Mouse (Mus musculus) myocyte (in vitro differentiated cells): ENCODE results near the gene Hoxa3. TPM values are rescaled to one million over a fixed set of nuclear protein-coding genes. Genes with fewer than 3 reads are reported as not detected.
A peak's percentile ranks its signal among the peaks of the same experiment; 100 is the strongest.

Experiments used
- H3K27me3 ChIP-seq: one replicate; pipeline ENCODE4 v1.6.1; 2011; ENCODE audit not compliant: control insufficient read depth, insufficient read depth, insufficient read length
- H3K36me3 ChIP-seq: one replicate; pipeline ENCODE4 v1.6.1; 2011; ENCODE audit not compliant: control insufficient read depth, insufficient read depth
- H3K4me2 ChIP-seq: one replicate; pipeline ENCODE4 v1.6.1; 2011; ENCODE audit warnings: low read depth, control low read depth
- H3K4me3 ChIP-seq: one replicate; pipeline ENCODE4 v1.5.1; 2011; ENCODE audit warnings: mild to moderate bottlenecking, control low read depth, moderate library complexity
- H3K79me2 ChIP-seq: one replicate; pipeline ENCODE4 v1.6.1; 2011; ENCODE audit not compliant: control insufficient read depth, insufficient read depth
- H3ac ChIP-seq: one replicate; pipeline ENCODE4 v1.6.1; 2011; ENCODE audit not compliant: control insufficient read depth, insufficient read length
- CEBPB ChIP-seq: IDR thresholded peaks from 2 replicates; pipeline ENCODE4 v1.6.1; 2011; ENCODE audit warnings: mild to moderate bottlenecking, moderate library complexity; ENCODE audit not compliant: poor library complexity, insufficient read depth, severe bottlenecking
- E2F4 ChIP-seq: IDR thresholded peaks from one replicate; pipeline ENCODE4 v1.6.1; 2011; ENCODE audit warnings: mild to moderate bottlenecking, control low read depth, moderate library complexity; ENCODE audit not compliant: insufficient read depth
- MAX ChIP-seq: IDR thresholded peaks from one replicate; pipeline ENCODE4 v1.6.1; 2011; ENCODE audit warnings: low read depth, mild to moderate bottlenecking, control low read depth
- MYOD1 ChIP-seq, 3 experiments: IDR thresholded peaks; one replicate each; pipeline ENCODE4 v1.6.1; 2011; ENCODE audit warnings: control low read depth in 2 of 3, low read depth in 2 of 3, mild to moderate bottlenecking in 2 of 3, moderate library complexity in 1 of 3; ENCODE audit not compliant: insufficient read length in 2 of 3, control insufficient read depth in 1 of 3
- MYOG ChIP-seq, 3 experiments: IDR thresholded peaks; one replicate each; pipeline ENCODE4 v1.6.1; 2011; ENCODE audit warnings: control low read depth in 2 of 3, low read depth in 2 of 3, mild to moderate bottlenecking in 2 of 3; ENCODE audit not compliant: insufficient read length in 2 of 3, control insufficient read depth in 1 of 3, insufficient read depth in 1 of 3
- POLR2A ChIP-seq: IDR thresholded peaks from one replicate; pipeline ENCODE4 v1.6.1; 2011; ENCODE audit warnings: low read depth, mild to moderate bottlenecking, control low read depth, moderate library complexity; ENCODE audit not compliant: insufficient read length
- POLR2AphosphoS2 ChIP-seq: IDR thresholded peaks from one replicate; pipeline ENCODE4 v1.6.1; 2011; ENCODE audit warnings: low read depth, control low read depth; ENCODE audit not compliant: insufficient read length
- REST ChIP-seq: IDR thresholded peaks from one replicate; pipeline ENCODE4 v1.6.1; 2011; ENCODE audit warnings: mild to moderate bottlenecking, control low read depth, moderate library complexity; ENCODE audit not compliant: insufficient read depth, insufficient read length
- TCF12 ChIP-seq: IDR thresholded peaks from one replicate; pipeline ENCODE4 v1.6.1; 2011; ENCODE audit warnings: mild to moderate bottlenecking, control low read depth; ENCODE audit not compliant: poor library complexity, insufficient read depth, severe bottlenecking
- TCF3 ChIP-seq: IDR thresholded peaks from one replicate; pipeline ENCODE4 v1.6.1; 2011; ENCODE audit warnings: low read depth, control low read depth; ENCODE audit not compliant: insufficient read length
- polyA plus RNA-seq: library from polyadenylated mRNA; unstranded; fragments of >200 nt; fragmentation: generic; extraction: Trizol; gene quantifications from one replicate; pipeline ENCODE4 v1.2.1, GENCODE M21; 2012; ENCODE audit warnings: missing spikeins

The Hoxa3 gene
- polyA plus RNA-seq, 1 experiment: 1.0 TPM

GRCm38 (mm10) chr6:52231885-52232567 is 18.9 kb upstream of the Hoxa3 start:
- Histone ChIP-seq H3K4me2 (peak overlapping the region; percentile 99), H3ac (no peak overlapping the region), H3K79me2 (peaks cover 89% of the 10 kb centered on the region), H3K4me3 (peak overlapping the region; percentile 89), H3K27me3 (no peaks in the 10 kb centered on the region), H3K36me3 (no peaks in the 10 kb centered on the region)
- no peak for TF ChIP-seq MYOG (IDR thresholded peaks at IDR 0.05; ENCODE audit: control insufficient read depth in 1 of 3, insufficient read depth in 1 of 3, insufficient read length in 2 of 3, low read depth in 2 of 3)

- Histone ChIP-seq H3K36me3 (no peaks in the 10 kb centered on the region), H3K79me2 (peaks cover 86% of the 10 kb centered on the region), H3ac (peak within 1 kb of the TSS; percentile 55), H3K4me3 (peak within 1 kb of the TSS; percentile 89), H3K27me3 (no peaks in the 10 kb centered on the region), H3K4me2 (peak within 1 kb of the TSS; percentile 99)
- TF ChIP-seq TCF3 (no peak), MYOG (IDR thresholded peaks at IDR 0.05; ENCODE audit: control insufficient read depth in 1 of 3, insufficient read depth in 1 of 3, insufficient read length in 2 of 3, low read depth in 2 of 3) (no peak)
Measured at GRCm38 (mm10) chr6:52230516-52231165, 17.5 kb upstream of the Hoxa3 start, which contains the start of gene Hoxa9. Gene Hoxa9, minus strand, starts transcription at chr6:52231089.

GRCm38 (mm10) chr6:52229558-52230416 is 16.7 kb upstream of the Hoxa3 start:
- Histone ChIP-seq H3K4me2 (peak overlapping the region; percentile 97), H3K27me3 (no peaks in the 10 kb centered on the region), H3K36me3 (no peaks in the 10 kb centered on the region), H3K4me3 (peak overlapping the region; percentile 89), H3ac (peak overlapping the region; percentile 55), H3K79me2 (peaks cover 86% of the 10 kb centered on the region)
- no peak for TF ChIP-seq E2F4
- peak; percentile 26 for TF ChIP-seq POLR2A
- TF ChIP-seq POLR2AphosphoS2: peak; percentile 40
- no peak for TF ChIP-seq TCF3
- TF ChIP-seq REST: no peak

- peak overlapping the region; percentile 55 for H3ac ChIP-seq
- peaks cover 92% of the 10 kb centered on the region for H3K79me2 ChIP-seq
- H3K4me2 ChIP-seq: peak overlapping the region; percentile 97
- H3K27me3 ChIP-seq: no peaks in the 10 kb centered on the region
- H3K4me3 ChIP-seq: peak overlapping the region; percentile 89
- H3K36me3 ChIP-seq: no peaks in the 10 kb centered on the region
- TF ChIP-seq CEBPB: no peak
- no peak for TF ChIP-seq MAX
- TF ChIP-seq E2F4: no peak
- no peak for TF ChIP-seq MYOD1 (IDR thresholded peaks at IDR 0.05; ENCODE audit: control insufficient read depth in 1 of 3, insufficient read length in 2 of 3, low read depth in 2 of 3)
- no peak for TF ChIP-seq REST
Measured at GRCm38 (mm10) chr6:52228475-52229465, 15.6 kb upstream of the Hoxa3 start.

GRCm38 (mm10) chr6:52227470-52228222 is 14.5 kb upstream of the Hoxa3 start:
- peak overlapping the region; percentile 89 for H3K4me3 ChIP-seq
- no peak for TF ChIP-seq TCF12
- no peak for TF ChIP-seq TCF3
- TF ChIP-seq POLR2AphosphoS2: no peak
- no peak for TF ChIP-seq CEBPB
- TF ChIP-seq MAX: no peak
- TF ChIP-seq POLR2A: no peak
- TF ChIP-seq MYOD1 (IDR thresholded peaks at IDR 0.05; ENCODE audit: control insufficient read depth in 1 of 3, insufficient read length in 2 of 3, low read depth in 2 of 3): no peak
- peak overlapping the region; percentile 55 for H3ac ChIP-seq
- H3K79me2 ChIP-seq: peaks cover 92% of the 10 kb centered on the region
- no peaks in the 10 kb centered on the region for H3K27me3 ChIP-seq
- H3K36me3 ChIP-seq: no peaks in the 10 kb centered on the region
- H3K4me2 ChIP-seq: peak overlapping the region; percentile 97
